In the genomic region with DNA sequence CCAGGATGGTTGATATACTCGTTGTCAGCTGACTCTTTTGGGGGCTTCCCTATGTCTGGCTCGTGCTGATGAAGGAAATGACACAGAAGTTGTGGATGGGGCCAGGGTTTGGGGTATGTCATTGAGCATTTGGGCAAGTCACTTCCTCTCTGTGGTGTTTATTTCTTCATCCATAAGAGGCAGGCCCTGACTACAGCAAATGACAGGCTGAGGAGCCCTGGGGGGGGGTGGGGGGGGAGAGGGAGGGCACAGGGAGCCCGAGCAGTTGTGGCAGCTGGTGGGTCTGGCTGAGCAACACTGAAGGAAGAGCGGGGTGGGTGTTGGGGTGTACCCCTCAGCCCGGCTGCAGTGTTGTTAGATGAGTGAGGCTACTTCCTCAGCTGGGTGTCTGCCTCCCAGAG, we compare ENCODE assay signal across 11 mouse cellular contexts. TPM values are rescaled to one million over a fixed set of nuclear protein-coding genes. Genes with fewer than 3 reads are reported as not detected.
A peak's percentile ranks its signal among the peaks of the same experiment; 100 is the strongest.
DNase-seq lines count a peak whose midpoint lies in the region; ATAC-seq and TF ChIP-seq lines count a peak whose summit lies in the region.
"Had no signal": no experiment of that assay in that cellular context is flagged by ENCODE, and none has a peak within 500 bp of the region (broad histone marks: within the 10 kb centered on the region; RNA-seq: fewer than 3 reads in every experiment).

No protein-coding gene starts in this region.

- peak; percentile 96 for DNase-seq in 416B (ENCODE audit: low read depth)
- DNase-seq in CH12.LX (ENCODE audit: extremely low read depth) = peak; percentile 48
- DNase-seq in liver, embryonic 11.5 days (ENCODE audit: low spot score) = no peak
- no peak for DNase-seq in right cerebral cortex, postnatal 14 days
- DNase-seq in midbrain, embryonic 10.5 days (ENCODE audit: low spot score) = no peak
- DNase-seq: kidney, postnatal 4 days; right cerebral cortex, postnatal 25 days had no signal

- no peaks in the 10 kb centered on the region for H3K9me3 ChIP-seq in CH12.LX (replicated peaks; ENCODE audit: low read length)
- H3K9me3 ChIP-seq in liver, embryonic 11.5 days (ENCODE audit: control insufficient read depth, low read length) = no peaks in the 10 kb centered on the region
- no peaks in the 10 kb centered on the region for H3K9me3 ChIP-seq in midbrain, embryonic 10.5 days (replicated peaks)
- H3K9me3 ChIP-seq: heart, embryonic 15.5 days; neural tube, embryonic 13.5 days had no signal

- H3K27me3 ChIP-seq in CH12.LX (replicated peaks) = no peaks in the 10 kb centered on the region
- no peaks in the 10 kb centered on the region for H3K27me3 ChIP-seq in liver, embryonic 11.5 days (replicated peaks; ENCODE audit: control insufficient read depth, insufficient read depth, low read length)
- no peaks in the 10 kb centered on the region for H3K27me3 ChIP-seq in myocyte (ENCODE audit: control insufficient read depth, insufficient read depth, insufficient read length)
- H3K27me3 ChIP-seq in midbrain, embryonic 10.5 days (ENCODE audit: low read depth, poor library complexity, severe bottlenecking) = no peaks in the 10 kb centered on the region
- H3K27me3 ChIP-seq: heart, embryonic 15.5 days; neural tube, embryonic 13.5 days had no signal

- no peak overlapping the region for H3K9ac ChIP-seq in CH12.LX (ENCODE audit: insufficient read depth, low read depth)
- no peak overlapping the region for H3K9ac ChIP-seq in liver, embryonic 11.5 days (ENCODE audit: low read depth, low read length)
- H3K9ac ChIP-seq: heart, embryonic 15.5 days; neural tube, embryonic 13.5 days had no signal

- no peak for TF ChIP-seq POLR2A in CH12.LX (IDR thresholded peaks at IDR 0.05; ENCODE audit: low read depth, low read length)
- no peak for TF ChIP-seq POLR2A in myocyte (IDR thresholded peaks at IDR 0.05; ENCODE audit: insufficient read length, low read depth)

- in situ Hi-C loops in CH12.LX (cut with MboI; ENCODE audit: low pct_ligation_motif_present, low pct_unique_long_range_greater_than_20kb, low sequenced_read_pairs) = no loop called here

- dilution Hi-C loops in CH12.LX (cut with MboI; ENCODE audit: extremely low pct_ligation_motif_present, extremely low pct_unique_long_range_greater_than_20kb, low sequenced_read_pairs) = no loop called here

- no peak overlapping the region for H3ac ChIP-seq in myocyte (ENCODE audit: control insufficient read depth, insufficient read length)

- TF ChIP-seq CTCF in CH12.LX (conservative IDR thresholded peaks at IDR 0.05 in 1 of 2, IDR thresholded peaks at IDR 0.05 in 1 of 2; ENCODE audit: low read depth in 2 of 2, low read length in 2 of 2) = no peak

- TF ChIP-seq EP300 in CH12.LX (IDR thresholded peaks at IDR 0.05; ENCODE audit: low read length) = no peak

- WGBS in liver, embryonic 11.5 days = 38% methylated on average over 5 of the region's 5 CpGs
- WGBS in midbrain, embryonic 10.5 days = 76% methylated on average over 5 of the region's 5 CpGs

- no peak overlapping the region for H3K27ac ChIP-seq in CH12.LX (ENCODE audit: insufficient read depth, low read depth)
- peak overlapping the region; percentile 41; the same call in 1 of the 2 replicates for H3K27ac ChIP-seq in liver, embryonic 11.5 days (ENCODE audit: low read depth, low read length)
- no peak overlapping the region for H3K27ac ChIP-seq in midbrain, embryonic 10.5 days (replicated peaks)
- H3K27ac ChIP-seq: heart, embryonic 15.5 days; neural tube, embryonic 13.5 days had no signal

- H3K4me2 ChIP-seq in CH12.LX (ENCODE audit: insufficient read depth, low read depth, poor library complexity, severe bottlenecking) (no peak overlapping the region), myocyte (ENCODE audit: low read depth) (no peak overlapping the region)
- H3K4me2 ChIP-seq in liver, embryonic 11.5 days = peak overlapping the region; percentile 13; the same call in 1 of the 2 replicates
- H3K4me2 ChIP-seq: heart, embryonic 15.5 days; neural tube, embryonic 13.5 days had no signal

- H3K4me1 ChIP-seq in CH12.LX (ENCODE audit: control insufficient read depth in 1 of 2, insufficient read depth in 2 of 2) = peaks cover 40 to 89% of the 10 kb centered on the region in 2 experiments
- H3K4me1 ChIP-seq in liver, embryonic 11.5 days (replicated peaks; ENCODE audit: control insufficient read depth, insufficient read depth, low read length) = peaks cover 14% of the 10 kb centered on the region
- H3K4me1 ChIP-seq in midbrain, embryonic 10.5 days = 0 out of 2 replicates have a peak, but pooled peaks cover 7% of the 10 kb centered on the region
- H3K4me1 ChIP-seq: neural tube, embryonic 13.5 days had no signal

- ATAC-seq in liver, embryonic 11.5 days (replicated peaks; ENCODE audit: low FRiP score) = no peak
- ATAC-seq in activated CD4-positive, CD25-positive, alpha-beta regulatory T cell, adult 4 months = no peak

- peak overlapping the region in 1 of 3 experiments; percentile 42 for H3K4me3 ChIP-seq in CH12.LX (replicated peaks in 1 of 3; ENCODE audit: low read depth in 2 of 3, low read length in 2 of 3, poor library complexity in 1 of 3)
- no peak overlapping the region for H3K4me3 ChIP-seq in liver, embryonic 11.5 days (ENCODE audit: low read depth, low read length)
- no peak overlapping the region for H3K4me3 ChIP-seq in myocyte
- no peak overlapping the region for H3K4me3 ChIP-seq in midbrain, embryonic 10.5 days
- H3K4me3 ChIP-seq: heart, embryonic 15.5 days; neural tube, embryonic 13.5 days had no signal

- H3K36me3 ChIP-seq in CH12.LX (replicated peaks in 1 of 2; ENCODE audit: control insufficient read depth in 1 of 2, insufficient read depth in 1 of 2, low read length in 1 of 2) = peaks cover 0 to 3% of the 10 kb centered on the region in 2 experiments
- H3K36me3 ChIP-seq in liver, embryonic 11.5 days (ENCODE audit: control insufficient read depth, insufficient read depth, low read length) = no peaks in the 10 kb centered on the region
- no peaks in the 10 kb centered on the region for H3K36me3 ChIP-seq in myocyte (ENCODE audit: control insufficient read depth, insufficient read depth)
- H3K36me3 ChIP-seq in midbrain, embryonic 10.5 days = no peaks in the 10 kb centered on the region
- H3K36me3 ChIP-seq: heart, embryonic 15.5 days; neural tube, embryonic 13.5 days had no signal

- no peaks in the 10 kb centered on the region; the same call in 1 of the 2 replicates for H3K79me2 ChIP-seq in CH12.LX (replicated peaks; ENCODE audit: control insufficient read depth, extremely low read depth, insufficient read depth, poor library complexity, severe bottlenecking)
- no peaks in the 10 kb centered on the region for H3K79me2 ChIP-seq in myocyte (ENCODE audit: control insufficient read depth, insufficient read depth)

- no peak for TF ChIP-seq RAD21 in CH12.LX (IDR thresholded peaks at IDR 0.05; ENCODE audit: low read depth, low read length)

TF ChIP-seq in CH12.LX, 34 proteins besides CTCF, POLR2A, EP300 and RAD21 (continues in another document):
- TF ChIP-seq BHLHE40 (IDR thresholded peaks at IDR 0.05; ENCODE audit: low read depth, low read length) (peak; percentile 46; the same call in 1 of the 2 replicates), UBTF (IDR thresholded peaks at IDR 0.05; ENCODE audit: low read depth, low read length) (no peak), PAX5 (IDR thresholded peaks at IDR 0.05; ENCODE audit: low read length) (no peak), IRF4 (IDR thresholded peaks at IDR 0.05; ENCODE audit: low read depth, low read length) (no peak)

TF ChIP-seq in myocyte, 11 proteins besides CTCF, POLR2A, EP300 and RAD21:
- TF ChIP-seq SRF (IDR thresholded peaks at IDR 0.05; ENCODE audit: control insufficient read depth, insufficient read length, low read depth) = no peak
- TF ChIP-seq MYOG (IDR thresholded peaks at IDR 0.05; ENCODE audit: control insufficient read depth in 1 of 3, insufficient read depth in 1 of 3, insufficient read length in 2 of 3, low read depth in 2 of 3) = peak in 2 of 3 experiments; percentile 60 to 74
- TF ChIP-seq MYOD1 (IDR thresholded peaks at IDR 0.05; ENCODE audit: control insufficient read depth in 1 of 3, insufficient read length in 2 of 3, low read depth in 2 of 3) = peak in 1 of 3 experiments; percentile 26
TF ChIP-seq in myocyte: peak in this region for 2.

RNA-seq across cellular contexts. Expression of a gene that starts 14.9 kb away (rescaled TPM):
- total RNA-seq in CH12.LX (2012; rRNA removed) (31.9 and 38.5 TPM in 2 replicates), CH12.LX (2014; rRNA removed) (17.8 and 21.2 TPM in 2 replicates)
- polyA plus RNA-seq in CH12.LX (2012; ENCODE audit: insufficient read length, low read depth) (46.1 and 60.0 TPM in 2 replicates), myocyte (2012; fragmentation: generic; extraction: Trizol) (24.7 TPM)
- 33.8 and 33.9 TPM in 2 replicates for polyA plus RNA-seq in liver, embryonic 11.5 days (2014; fragmentation: Nextera tagmentation; extraction: Ambion mirVana)
- polyA plus RNA-seq in activated CD4-positive, CD25-positive, alpha-beta regulatory T cell, adult 4 months (2017; shearing (Covaris generic)) = 10 to 100 TPM; 27.1 to 51.2 TPM
- polyA plus RNA-seq in midbrain, embryonic 10.5 days (2016; fragmentation: Nextera tagmentation; extraction: Ambion mirVana) = 13.6 and 16.3 TPM in 2 replicates

RNA-seq across cellular contexts. Expression of a gene that starts 45.9 kb away (rescaled TPM):
- total RNA-seq in CH12.LX (2012; rRNA removed) (7.8 and 12.7 TPM in 2 replicates), CH12.LX (2014; rRNA removed) (1.4 and 2.4 TPM in 2 replicates)
- polyA plus RNA-seq in CH12.LX (2012; ENCODE audit: insufficient read length, low read depth) (6.7 and 7.9 TPM in 2 replicates), myocyte (2012; fragmentation: generic; extraction: Trizol) (39.6 TPM)
- 86.4 and 93.9 TPM in 2 replicates for polyA plus RNA-seq in liver, embryonic 11.5 days (2014; fragmentation: Nextera tagmentation; extraction: Ambion mirVana)
- 1 to 10 TPM; 2.5 to 2.9 TPM for polyA plus RNA-seq in activated CD4-positive, CD25-positive, alpha-beta regulatory T cell, adult 4 months (2017; shearing (Covaris generic))
- 5.0 and 7.3 TPM in 2 replicates for polyA plus RNA-seq in midbrain, embryonic 10.5 days (2016; fragmentation: Nextera tagmentation; extraction: Ambion mirVana)

RNA-seq across cellular contexts. Expression of a gene that starts 47.9 kb away (rescaled TPM):
- 0.04 TPM in 1 of 2 replicates, not detected in the other for total RNA-seq in CH12.LX (2012; rRNA removed)
- total RNA-seq in CH12.LX (2014; rRNA removed) = not detected in 2 replicates
- 0.56 and 0.84 TPM in 2 replicates for polyA plus RNA-seq in CH12.LX (2012; ENCODE audit: insufficient read length, low read depth)
- 2.1 TPM in 1 of 2 replicates, not detected in the other for polyA plus RNA-seq in liver, embryonic 11.5 days (2014; fragmentation: Nextera tagmentation; extraction: Ambion mirVana)
- 0.55 TPM for polyA plus RNA-seq in myocyte (2012; fragmentation: generic; extraction: Trizol)
- polyA plus RNA-seq in activated CD4-positive, CD25-positive, alpha-beta regulatory T cell, adult 4 months (2017; shearing (Covaris generic)) = 10 to 100 TPM; 15.9 to 22.1 TPM
- polyA plus RNA-seq in midbrain, embryonic 10.5 days (2016; fragmentation: Nextera tagmentation; extraction: Ambion mirVana) = 3.0 TPM in 1 of 2 replicates, not detected in the other
- polyA plus RNA-seq: heart, embryonic 15.5 days; neural tube, embryonic 13.5 days had no signal

RNA-seq across cellular contexts. Expression of a gene that starts 58.7 kb away (rescaled TPM):
- total RNA-seq in CH12.LX (2012; rRNA removed) = 0.08 TPM in 2 replicates
- 0.28 and 0.40 TPM in 2 replicates for total RNA-seq in CH12.LX (2014; rRNA removed)
- not detected in 2 replicates for polyA plus RNA-seq in CH12.LX (2012; ENCODE audit: insufficient read length, low read depth)
- polyA plus RNA-seq in liver, embryonic 11.5 days (2014; fragmentation: Nextera tagmentation; extraction: Ambion mirVana) = 14.4 and 15.0 TPM in 2 replicates
- 49.3 TPM for polyA plus RNA-seq in myocyte (2012; fragmentation: generic; extraction: Trizol)
- 10 to 100 TPM; 13.4 to 18.5 TPM for polyA plus RNA-seq in activated CD4-positive, CD25-positive, alpha-beta regulatory T cell, adult 4 months (2017; shearing (Covaris generic))
- polyA plus RNA-seq in midbrain, embryonic 10.5 days (2016; fragmentation: Nextera tagmentation; extraction: Ambion mirVana) = 11.9 and 13.4 TPM in 2 replicates

Comparison
In these comparisons a context has a peak if more than half of its experiments do, and no peak if none do; other contexts are left out.
1. DNase-seq: peak in 416B (single experiment) and CH12.LX (single experiment); none in liver, embryonic 11.5 days (single experiment), right cerebral cortex, postnatal 14 days (single experiment) and midbrain, embryonic 10.5 days (single experiment).